Mouse (Mus musculus): ENCODE results near the gene Surf6.

DNA sequence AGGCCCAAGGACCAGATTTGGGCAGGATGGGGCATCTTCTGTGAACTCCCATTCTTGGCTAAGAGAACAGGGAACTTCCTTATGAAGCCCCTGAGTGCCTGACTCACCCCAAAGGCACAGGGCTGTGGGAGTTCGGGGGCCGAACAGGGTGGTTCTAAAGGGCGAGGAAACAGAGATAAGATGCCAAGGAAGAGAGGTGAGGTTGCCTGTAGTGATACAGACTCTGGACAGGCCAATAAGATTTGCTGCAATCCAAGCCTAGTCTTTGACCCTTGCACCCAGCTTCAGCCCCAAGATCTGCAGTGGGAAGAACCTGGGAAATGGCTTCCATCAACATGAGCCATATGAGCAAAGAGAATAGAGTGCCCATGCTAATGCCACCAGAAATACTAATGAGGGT lies 40.6 kb upstream of the Surf6 start:
- TF ChIP-seq CTCF (IDR thresholded peaks at IDR 0.05 in 2 of 3, conservative IDR thresholded peaks at IDR 0.05 in 1 of 3; ENCODE audit: control insufficient read depth in 1 of 3, insufficient read depth in 1 of 3, low read depth in 2 of 3, low read length in 3 of 3, poor library complexity in 1 of 3, severe bottlenecking in 1 of 3) (no peak), SIN3A (IDR thresholded peaks at IDR 0.05; ENCODE audit: low read length) (no peak), POLR2A (IDR thresholded peaks at IDR 0.05; ENCODE audit: control insufficient read depth in 1 of 2, insufficient read depth in 1 of 2, low read depth in 1 of 2, low read length in 2 of 2, poor library complexity in 1 of 2) (no peak), MAFK (IDR thresholded peaks at IDR 0.05; ENCODE audit: borderline replicate concordance, low read depth, low read length) (no peak), ETS1 (IDR thresholded peaks at IDR 0.05; ENCODE audit: low read depth, low read length) (no peak), POLR2AphosphoS5 (IDR thresholded peaks at IDR 0.05; ENCODE audit: borderline replicate concordance, low read depth, low read length) (no peak), ZC3H11A (IDR thresholded peaks at IDR 0.05; ENCODE audit: low read depth, low read length) (no peak), TCF12 (IDR thresholded peaks at IDR 0.05; ENCODE audit: low read depth, low read length) (no peak), ZNF384 (IDR thresholded peaks at IDR 0.05; ENCODE audit: low read depth, low read length) (no peak), EP300 (IDR thresholded peaks at IDR 0.05; ENCODE audit: low read depth in 1 of 2, low read length in 2 of 2) (no peak), USF1 (IDR thresholded peaks at IDR 0.05; ENCODE audit: low read depth, low read length) (no peak), JUND (IDR thresholded peaks at IDR 0.05; ENCODE audit: low read depth, low read length) (no peak), MEF2A (IDR thresholded peaks at IDR 0.05; ENCODE audit: extremely low read depth, insufficient replicate concordance, low read depth, low read length, poor library complexity, severe bottlenecking) (no peak), USF2 (IDR thresholded peaks at IDR 0.05; ENCODE audit: borderline replicate concordance in 1 of 2, insufficient read depth in 1 of 2, low read depth in 1 of 2, low read length in 2 of 2) (no peak)

All from MEL (cell line).